Mouse (Mus musculus) MEL (cell line): ENCODE results near the gene 2210011C24Rik. TPM values are rescaled to one million over a fixed set of nuclear protein-coding genes. Genes with fewer than 3 reads are reported as not detected.

Source experiments
- DNase-seq: peaks from one replicate; pipeline ENCODE4 v3.0.0; 2011; ENCODE audit warnings: low read depth, low spot score
- H3K27ac ChIP-seq: 2 replicates; pipeline ENCODE4 v1.5.1; 2012; ENCODE audit warnings: low read depth, mild to moderate bottlenecking, control low read depth, low read length, moderate library complexity; ENCODE audit not compliant: control insufficient read depth
- H3K27me3 ChIP-seq, 2 experiments: fragments of 150-350 bp in 1 of 2; sonication (generic) in 1 of 2; 2 replicates each; pipeline ENCODE4 v1.6.1; 2012; ENCODE audit warnings: low read length in 2 of 2, mild to moderate bottlenecking in 2 of 2, improper control_type of control experiment in 1 of 2, moderate library complexity in 1 of 2; ENCODE audit not compliant: insufficient read depth in 2 of 2, control insufficient read depth in 1 of 2
- H3K36me3 ChIP-seq, 2 experiments: 2 replicates each; pipeline ENCODE4 v1.6.1; 2012 to 2014; ENCODE audit warnings: low read length in 2 of 2, improper control_type of control experiment in 1 of 2, inconsistent platforms in 1 of 2, mild to moderate bottlenecking in 1 of 2; ENCODE audit not compliant: insufficient read depth in 2 of 2, control insufficient read depth in 1 of 2
- H3K4me1 ChIP-seq, 2 experiments: fragments of 150-350 bp in 1 of 2; sonication (generic) in 1 of 2; 2 replicates each; pipeline ENCODE4 v1.6.1; 2012; ENCODE audit warnings: low read length in 2 of 2, improper control_type of control experiment in 1 of 2, mild to moderate bottlenecking in 1 of 2; ENCODE audit not compliant: insufficient read depth in 2 of 2, control insufficient read depth in 1 of 2
- H3K4me3 ChIP-seq, 2 experiments: fragments of 150-350 bp in 1 of 2; sonication (generic) in 1 of 2; 2 replicates each; pipeline ENCODE4 v1.5.1; 2012; ENCODE audit warnings: low read depth in 2 of 2, low read length in 2 of 2, mild to moderate bottlenecking in 2 of 2, moderate library complexity in 2 of 2, control low read depth in 1 of 2, improper control_type of control experiment in 1 of 2; ENCODE audit not compliant: control insufficient read depth in 1 of 2, insufficient read depth in 1 of 2
- H3K79me2 ChIP-seq: 2 replicates; pipeline ENCODE4 v1.6.1; 2012; ENCODE audit warnings: mild to moderate bottlenecking, low read length, moderate library complexity; ENCODE audit not compliant: control insufficient read depth, poor library complexity, insufficient read depth
- H3K9ac ChIP-seq: 2 replicates; pipeline ENCODE4 v1.6.1; 2012; ENCODE audit warnings: low read depth, mild to moderate bottlenecking, control low read depth, low read length, moderate library complexity; ENCODE audit not compliant: control insufficient read depth, poor library complexity, severe bottlenecking
- H3K9me3 ChIP-seq: fragments of 150-350 bp; sonication (generic); replicated peaks from 2 replicates; pipeline ENCODE4 v1.6.1; 2012; ENCODE audit warnings: mild to moderate bottlenecking, low read length, improper control_type of control experiment, moderate library complexity; ENCODE audit not compliant: insufficient read depth
- CHD1 ChIP-seq: IDR thresholded peaks from 2 replicates; pipeline ENCODE4 v1.6.1; 2012; ENCODE audit warnings: low read depth, mild to moderate bottlenecking, inconsistent platforms, low read length, improper control_type of control experiment
- CTCF ChIP-seq, 3 experiments: IDR thresholded peaks in 2 of 3; conservative IDR thresholded peaks in 1 of 3; 2 replicates each; pipeline ENCODE4 v1.5.1; 2011 to 2012; ENCODE audit warnings: low read length in 3 of 3, low read depth in 2 of 3, mild to moderate bottlenecking in 2 of 3, improper control_type of control experiment in 1 of 3, inconsistent platforms in 1 of 3, mixed read lengths in 1 of 3, moderate library complexity in 1 of 3; ENCODE audit not compliant: control insufficient read depth in 1 of 3, insufficient read depth in 1 of 3, poor library complexity in 1 of 3, severe bottlenecking in 1 of 3
- GABPA ChIP-seq: IDR thresholded peaks from 2 replicates; pipeline ENCODE4 v1.6.1; 2012; ENCODE audit warnings: low read depth, mild to moderate bottlenecking, inconsistent platforms, low read length, improper control_type of control experiment, moderate library complexity
- MXI1 ChIP-seq: IDR thresholded peaks from 2 replicates; pipeline ENCODE4 v1.6.1; 2011; ENCODE audit warnings: mild to moderate bottlenecking, low read depth, low read length, improper control_type of control experiment
- NRF1 ChIP-seq: IDR thresholded peaks from 2 replicates; pipeline ENCODE4 v1.6.1; 2014; ENCODE audit warnings: low read depth, mild to moderate bottlenecking, inconsistent platforms, low read length, improper control_type of control experiment, moderate library complexity; ENCODE audit not compliant: poor library complexity, insufficient read depth, severe bottlenecking
- POLR2A ChIP-seq, 2 experiments: IDR thresholded peaks; 2 replicates each; pipeline ENCODE4 v1.6.1; 2011 to 2012; ENCODE audit warnings: low read length in 2 of 2, mild to moderate bottlenecking in 2 of 2, control low read depth in 1 of 2, improper control_type of control experiment in 1 of 2, low read depth in 1 of 2, moderate library complexity in 1 of 2; ENCODE audit not compliant: control insufficient read depth in 1 of 2, insufficient read depth in 1 of 2, poor library complexity in 1 of 2
- RAD21 ChIP-seq: IDR thresholded peaks from 2 replicates; pipeline ENCODE4 v1.6.1; 2011; ENCODE audit warnings: mild to moderate bottlenecking, low read depth, low read length, improper control_type of control experiment
- TAL1 ChIP-seq: IDR thresholded peaks from 2 replicates; pipeline ENCODE4 v1.6.1; 2012; ENCODE audit warnings: mild to moderate bottlenecking, inconsistent platforms, low read length, moderate library complexity, mixed read lengths
- ZKSCAN1 ChIP-seq: IDR thresholded peaks from 2 replicates; pipeline ENCODE4 v1.6.1; 2012; ENCODE audit warnings: low read depth, mild to moderate bottlenecking, inconsistent platforms, low read length, improper control_type of control experiment, moderate library complexity
- polyA plus RNA-seq, 2 experiments: library from polyadenylated mRNA; stranded (reverse) in 1 of 2; unstranded in 1 of 2; fragments of >175 nt in 1 of 2; fragments of >200 nt in 1 of 2; gene quantifications; 2 replicates each; pipeline versions ENCODE4 v1.2.1 to v1.2.4; 2012; ENCODE audit warnings: low replicate concordance in 2 of 2, low read depth in 1 of 2; ENCODE audit not compliant: insufficient read length in 2 of 2, insufficient read depth in 1 of 2, missing spikeins in 1 of 2
- total RNA-seq: library from RNA; depleted of rRNA; stranded (reverse); fragments of 300-350 nt; gene quantifications from 2 replicates; pipeline ENCODE4 v1.2.3, GENCODE M21; 2012

Gene 2210011C24Rik
- total and polyA plus RNA-seq, 3 experiments: not detected

GRCm38 (mm10) chr8:83976779-83977350 is 35.1 kb downstream of the 2210011C24Rik start:
- Histone ChIP-seq H3K27ac (no peak overlapping the region), H3K4me3 (no peak overlapping the region), H3K4me1 (peaks cover 4 to 9% of the 10 kb centered on the region in 2 experiments; a peak in 2 of 4 replicates), H3K36me3 (peaks cover 0 to 3% of the 10 kb centered on the region in 2 experiments; a peak in 2 of 4 replicates), H3K9ac (no peak overlapping the region), H3K27me3 (no peaks in the 10 kb centered on the region), H3K9me3 (no peaks in the 10 kb centered on the region), H3K79me2 (peaks cover 8% of the 10 kb centered on the region)
- DNase-seq: no peak
- TF ChIP-seq CTCF (IDR thresholded peaks at IDR 0.05 in 2 of 3, conservative IDR thresholded peaks at IDR 0.05 in 1 of 3; ENCODE audit: control insufficient read depth in 1 of 3, insufficient read depth in 1 of 3, low read depth in 2 of 3, low read length in 3 of 3, poor library complexity in 1 of 3, severe bottlenecking in 1 of 3) (0 out of 6 replicates have a peak, but pooled peaks have one; percentile 7 to 14 (median 8)), GABPA (no peak)

DNA sequence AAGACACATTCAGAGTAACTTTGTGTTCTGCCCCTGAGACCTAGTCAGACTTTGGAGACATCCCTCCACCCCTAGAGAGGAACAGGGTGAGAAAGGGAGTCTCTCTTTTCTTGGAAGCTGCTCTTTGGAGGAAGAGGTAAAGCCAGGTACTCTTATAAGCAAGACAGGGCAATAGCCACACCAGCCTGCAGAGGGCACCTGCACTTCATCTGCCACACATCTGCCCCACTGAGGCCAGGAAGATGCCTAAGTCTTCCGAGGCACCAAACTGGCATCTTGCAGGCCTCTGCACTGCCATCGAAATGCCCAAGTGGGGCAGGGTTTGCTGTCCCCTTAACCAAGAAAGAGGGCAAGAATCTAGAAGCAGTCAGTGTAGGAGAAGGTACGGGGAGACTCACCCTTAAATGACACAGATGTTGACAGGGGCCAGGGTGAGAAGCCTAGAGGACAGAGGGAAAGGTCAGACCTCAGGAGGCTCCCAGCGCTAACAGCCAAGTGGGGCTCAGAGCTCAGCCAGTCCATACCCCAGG is 35.8 kb downstream of the 2210011C24Rik start:
- Histone ChIP-seq H3K4me3 (no peak overlapping the region), H3K9ac (no peak overlapping the region), H3K79me2 (peaks cover 8% of the 10 kb centered on the region), H3K27me3 (no peaks in the 10 kb centered on the region), H3K4me1 (peaks cover 2 to 9% of the 10 kb centered on the region in 2 experiments; a peak in 2 of 4 replicates), H3K9me3 (no peaks in the 10 kb centered on the region), H3K27ac (no peak overlapping the region)
- peak; percentile 32 for DNase-seq
- no peak for TF ChIP-seq TAL1
- peak; percentile 22 for TF ChIP-seq RAD21
- peak; percentile 41 to 53 (median 44) for TF ChIP-seq CTCF (IDR thresholded peaks at IDR 0.05 in 2 of 3, conservative IDR thresholded peaks at IDR 0.05 in 1 of 3; ENCODE audit: control insufficient read depth in 1 of 3, insufficient read depth in 1 of 3, low read depth in 2 of 3, low read length in 3 of 3, poor library complexity in 1 of 3, severe bottlenecking in 1 of 3)
- no peak for TF ChIP-seq ZKSCAN1
- TF ChIP-seq, all 39 proteins: peak for 2
- H3K36me3 ChIP-seq: no peaks in the 10 kb centered on the region; a peak in 1 of 4 replicates

GRCm38 (mm10) chr8:83974521-83974920 is 37.5 kb downstream of the 2210011C24Rik start:
- no peaks in the 10 kb centered on the region for H3K27me3 ChIP-seq
- peaks cover 8% of the 10 kb centered on the region for H3K79me2 ChIP-seq
- peaks cover 2 to 9% of the 10 kb centered on the region in 2 experiments; a peak in 2 of 4 replicates for H3K4me1 ChIP-seq
- H3K4me3 ChIP-seq: no peak overlapping the region
- DNase-seq: no peak
- no peak for TF ChIP-seq MXI1
- TF ChIP-seq GABPA: no peak
- no peak for TF ChIP-seq CHD1
- no peak for TF ChIP-seq RAD21
- TF ChIP-seq NRF1: no peak
- TF ChIP-seq CTCF (IDR thresholded peaks at IDR 0.05 in 2 of 3, conservative IDR thresholded peaks at IDR 0.05 in 1 of 3; ENCODE audit: control insufficient read depth in 1 of 3, insufficient read depth in 1 of 3, low read depth in 2 of 3, low read length in 3 of 3, poor library complexity in 1 of 3, severe bottlenecking in 1 of 3): no peak
- no peak for TF ChIP-seq POLR2A (IDR thresholded peaks at IDR 0.05; ENCODE audit: control insufficient read depth in 1 of 2, insufficient read depth in 1 of 2, low read depth in 1 of 2, low read length in 2 of 2, poor library complexity in 1 of 2)
- no peaks in the 10 kb centered on the region; a peak in 2 of 4 replicates for H3K36me3 ChIP-seq
- no peaks in the 10 kb centered on the region for H3K9me3 ChIP-seq
- H3K27ac ChIP-seq: no peak overlapping the region
- no peak overlapping the region for H3K9ac ChIP-seq
